Mouse (Mus musculus): ENCODE data around the gene Hspe1.
"Not testable (repeated sequence)": the region's sequence is repeated elsewhere in the genome, so short reads cannot be mapped to it uniquely, and the experiment has no call there.

Gene Hspe1

GRCm38 (mm10) chr1:55085781-55086366 is 2.1 kb upstream of the Hspe1 start:
- no peak for DNase-seq

DNA sequence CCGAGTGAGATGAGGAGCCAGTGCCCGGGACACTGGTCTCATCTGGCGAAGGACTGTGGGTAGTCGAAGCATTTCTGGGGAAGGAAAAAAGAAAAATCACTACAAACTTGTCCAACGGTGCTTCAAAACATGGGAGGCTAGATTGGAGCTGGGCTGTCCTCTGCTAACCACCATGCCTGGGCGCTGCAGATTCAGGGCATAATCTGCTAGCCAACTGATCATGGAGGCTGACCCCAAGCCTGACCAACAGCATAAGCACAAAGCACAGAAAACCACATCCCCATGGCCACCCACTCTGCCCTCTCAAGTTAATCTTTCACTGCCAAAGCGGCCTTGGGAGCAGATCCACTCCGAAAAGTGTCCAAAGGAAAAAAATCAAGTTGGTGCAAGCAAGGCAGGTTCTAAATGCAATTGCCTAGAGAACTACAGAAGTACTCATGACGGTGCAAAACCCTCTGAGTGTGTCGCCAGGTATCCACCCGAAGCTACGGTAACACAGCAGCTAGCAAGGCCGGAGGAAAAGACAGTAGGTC is 998 bp upstream of the Hspe1 start:
- no peak for DNase-seq

GRCm38 (mm10) chr1:55087401-55087904 is 479 bp upstream of the Hspe1 start:
- DNase-seq = peak; percentile 71

DNA sequence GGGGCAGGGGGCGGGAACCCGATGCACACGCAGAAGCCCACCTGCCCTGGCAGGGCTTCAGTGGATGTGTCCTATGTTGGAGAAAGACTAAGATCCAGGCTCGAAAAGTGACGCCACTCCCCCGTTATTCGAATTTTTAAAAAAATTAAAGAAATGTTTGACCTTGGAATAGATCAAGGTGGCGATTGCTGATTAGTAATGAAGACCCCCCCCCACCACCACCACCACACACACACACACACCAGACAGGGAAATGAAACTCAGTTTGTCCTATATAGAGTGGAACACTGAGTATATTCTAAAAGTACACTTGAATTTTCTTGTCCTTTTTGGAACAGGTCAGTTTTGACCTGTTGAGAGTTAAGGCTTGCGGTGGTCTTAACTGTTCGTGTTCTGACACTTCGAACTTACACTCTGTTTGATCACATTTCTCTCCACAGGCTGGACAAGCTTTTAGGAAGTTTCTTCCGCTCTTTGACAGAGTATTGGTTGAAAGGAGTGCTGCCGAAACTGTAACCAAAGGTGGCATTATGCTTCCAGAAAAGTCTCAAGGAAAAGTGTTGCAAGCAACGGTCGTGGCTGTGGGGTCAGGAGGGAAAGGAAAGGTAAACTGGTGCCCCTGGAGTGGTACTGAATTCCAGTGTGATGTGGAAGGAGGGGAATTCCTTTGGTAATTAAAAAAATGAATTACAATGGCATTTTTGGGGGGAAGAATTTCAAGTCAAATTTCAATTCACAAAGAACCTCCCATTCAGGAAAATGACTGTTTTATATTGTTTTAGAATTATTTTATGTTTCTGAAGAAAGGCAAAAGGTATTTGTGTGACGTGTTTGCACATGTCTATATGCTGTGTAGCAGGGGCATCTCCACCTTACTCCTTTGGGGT is 922 bp downstream of the Hspe1 start:
- DNase-seq = peak; percentile 13

DNA sequence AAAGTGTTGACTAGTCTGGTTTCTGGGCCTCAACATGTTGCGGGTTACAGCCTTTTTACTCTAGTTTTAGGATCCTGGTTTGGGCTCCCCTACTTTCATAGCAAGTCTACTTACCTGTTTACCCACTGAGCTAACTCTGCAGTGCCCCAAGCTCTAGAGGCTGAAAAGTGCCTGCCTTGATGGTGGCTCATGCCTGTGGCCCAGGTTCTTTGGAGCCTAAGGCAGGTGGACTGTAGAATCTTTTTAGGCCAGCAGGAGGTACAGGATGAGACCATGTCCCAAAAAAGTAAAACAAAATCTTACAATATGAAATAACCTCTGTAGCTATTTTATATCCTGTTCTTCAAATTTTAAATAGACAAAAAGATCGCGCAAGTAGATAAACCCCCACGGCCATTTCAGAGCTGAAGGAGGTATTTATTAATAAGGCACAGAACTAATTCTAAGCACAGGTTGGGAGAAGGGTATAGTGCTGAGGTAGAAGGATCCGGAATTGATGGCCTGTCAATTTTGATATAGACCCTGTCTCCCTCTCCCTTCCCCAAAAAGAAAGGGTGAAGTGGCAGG is 1.6 kb downstream of the Hspe1 start:
- DNase-seq = peak; percentile 15

GRCm38 (mm10) chr1:55092056-55092455 is 4.1 kb downstream of the Hspe1 start:
- no peak for DNase-seq

DNA sequence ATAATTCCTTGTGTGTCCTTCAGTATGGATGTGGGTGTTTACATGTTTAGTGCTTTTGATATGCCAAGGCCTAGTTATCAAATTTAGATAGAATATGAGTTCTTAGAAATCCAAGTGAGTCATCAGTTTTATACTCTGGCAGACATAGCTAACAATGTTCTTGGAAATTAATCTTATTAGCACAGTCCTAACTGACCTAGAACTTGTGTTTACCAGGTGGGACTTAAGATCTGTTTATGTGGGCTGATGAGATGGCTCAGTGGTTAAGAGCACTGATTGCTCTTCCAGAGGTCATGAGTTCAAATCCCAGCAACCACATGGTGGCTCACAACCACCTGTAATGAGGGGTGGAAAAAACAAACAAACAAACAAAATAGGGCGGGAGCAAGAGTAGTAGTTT is 4.5 kb downstream of the Hspe1 start:
- DNase-seq = no peak

GRCm38 (mm10) chr1:55106919-55107585 is 19.1 kb downstream of the Hspe1 start:
- DNase-seq = no peak

- no peak for DNase-seq
Observed at GRCm38 (mm10) chr1:55107644-55108043, 19.7 kb downstream of the Hspe1 start.

- DNase-seq = no peak
Observed at GRCm38 (mm10) chr1:55108473-55108872, 20.5 kb downstream of the Hspe1 start.

DNA sequence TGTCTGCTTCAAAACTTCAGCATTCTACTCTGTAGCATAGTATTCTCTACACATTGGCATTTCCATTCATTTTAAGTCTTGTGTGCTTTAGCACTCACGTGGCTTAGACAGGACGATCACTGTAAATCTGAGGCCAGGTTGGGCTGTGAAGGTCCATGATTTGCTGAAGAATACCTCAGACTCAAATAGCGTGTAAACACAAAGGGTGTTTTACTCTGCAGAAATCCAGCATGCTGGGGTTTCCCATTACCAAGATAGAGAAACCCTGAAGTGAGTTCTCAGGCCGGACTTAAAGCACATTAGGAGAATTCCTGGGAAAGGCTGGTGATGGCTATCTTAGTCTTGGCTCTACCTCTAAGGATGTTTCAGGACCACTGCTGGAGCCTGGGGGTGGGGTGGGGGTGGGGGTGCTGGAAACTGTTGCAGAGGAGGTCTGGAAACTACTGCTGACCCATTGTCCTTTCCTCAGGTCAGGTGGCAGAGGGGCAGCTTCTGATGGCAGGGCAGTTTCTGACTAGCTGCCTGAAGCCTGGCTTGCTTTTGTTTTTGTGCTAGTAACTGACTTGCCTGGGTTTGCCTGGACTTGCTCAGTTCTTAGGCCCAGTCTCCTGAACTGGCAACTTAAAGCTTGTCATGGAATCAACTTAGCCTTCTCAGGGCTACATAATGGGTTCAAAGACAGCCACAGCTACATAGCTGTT is 21.3 kb downstream of the Hspe1 start:
- no peak for DNase-seq

- no peak for DNase-seq
Observed at GRCm38 (mm10) chr1:55123046-55123445, 35.1 kb downstream of the Hspe1 start.

GRCm38 (mm10) chr1:55123561-55123960 is 35.6 kb downstream of the Hspe1 start:
- no peak for DNase-seq

DNA sequence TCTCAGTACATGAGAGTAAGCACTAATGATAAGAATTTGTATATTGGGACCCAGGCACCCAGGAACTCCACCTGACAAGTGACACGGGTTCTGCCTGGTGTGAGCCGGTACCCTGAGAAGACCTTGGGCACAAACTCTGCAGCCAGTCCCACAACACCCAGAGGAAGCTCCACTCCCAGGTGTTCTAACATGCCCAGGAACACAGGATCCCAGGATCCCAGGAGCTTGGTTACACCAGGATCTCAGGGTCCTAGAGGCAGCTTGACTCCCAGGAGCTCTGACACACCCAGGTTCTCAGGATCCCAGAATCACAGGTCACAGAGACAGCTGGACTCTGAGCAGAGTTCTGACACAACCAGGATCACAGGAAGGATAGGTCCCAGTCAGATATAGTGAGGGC is 36.2 kb downstream of the Hspe1 start:
- DNase-seq = not testable (repeated sequence)

DNA sequence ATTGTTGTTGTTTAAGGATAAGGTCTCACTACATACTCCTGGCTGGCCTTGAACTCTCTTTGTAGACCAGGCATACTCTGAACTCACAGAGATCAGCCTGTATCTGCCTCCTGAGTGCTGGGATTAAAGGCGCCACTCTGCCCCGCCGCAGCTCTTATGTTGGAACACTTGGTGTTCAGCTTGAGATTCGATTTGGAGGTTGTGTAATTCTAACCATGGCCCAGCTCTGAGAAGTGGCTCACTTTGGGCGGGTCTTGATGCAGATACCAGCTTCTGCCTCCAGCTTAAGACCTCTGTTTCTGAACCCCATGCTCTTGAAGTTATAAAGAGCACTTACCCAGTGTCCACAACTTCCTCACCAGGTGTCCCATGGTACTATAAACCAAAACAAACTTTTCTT is 41.8 kb downstream of the Hspe1 start:
- DNase-seq = peak; percentile 31

DNA sequence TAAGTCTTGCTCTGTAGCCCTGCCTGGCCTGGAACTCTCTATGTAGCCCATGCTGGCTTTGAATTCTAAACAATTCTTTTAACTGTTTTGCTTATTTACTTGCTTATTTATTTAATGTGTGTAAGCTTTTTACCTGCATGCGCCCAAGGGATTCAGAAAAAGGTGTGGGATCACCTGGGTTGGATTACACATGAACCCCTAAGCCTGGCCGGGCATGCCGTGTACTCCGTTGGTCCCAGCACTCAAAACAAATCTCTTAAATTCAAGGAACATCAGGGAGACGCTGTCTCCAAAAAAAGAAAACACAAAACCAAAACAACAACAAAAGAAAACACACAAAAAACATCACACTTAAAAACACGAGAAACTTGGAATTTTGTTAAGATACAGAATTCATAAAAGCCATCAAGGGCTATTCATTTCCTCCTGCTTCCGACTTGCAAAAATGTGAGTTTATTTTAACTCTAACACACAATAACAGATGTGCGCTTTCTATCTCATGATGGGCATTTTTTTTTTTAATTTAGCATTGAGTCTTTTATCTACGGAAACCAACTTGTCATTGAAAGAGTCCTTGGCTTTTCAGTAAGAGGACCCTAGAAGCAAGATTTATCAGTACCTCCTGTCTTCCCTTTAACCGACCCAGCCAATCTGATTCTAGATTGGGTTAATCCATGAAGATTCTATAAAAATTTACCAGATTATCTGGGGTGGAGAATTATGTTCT is 42.4 kb downstream of the Hspe1 start:
- no peak for DNase-seq

DNA sequence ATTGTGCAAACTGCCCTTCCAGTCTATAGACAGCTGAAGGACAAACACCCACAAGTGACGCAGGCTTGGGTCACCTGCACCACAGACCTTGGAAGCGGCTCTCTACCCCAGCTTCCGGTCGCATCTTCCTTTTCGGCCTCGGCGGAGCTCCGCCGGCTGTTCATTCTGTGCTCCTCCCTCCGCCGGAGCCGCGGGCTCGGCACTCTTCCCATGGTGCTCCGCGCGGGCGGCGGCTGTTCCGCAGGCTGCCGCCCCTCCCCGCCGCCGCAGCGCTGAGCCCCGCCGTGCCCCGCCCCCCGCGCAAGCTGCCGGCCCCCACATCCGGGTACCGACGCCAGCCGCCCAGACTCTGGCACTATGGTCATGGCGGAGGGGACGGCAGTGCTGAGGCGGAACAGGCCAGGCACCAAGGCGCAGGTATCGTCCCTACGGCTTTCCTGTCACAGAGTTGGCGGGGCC is 43.0 kb downstream of the Hspe1 start, which contains the start of gene Mob4:
Gene Mob4 (plus strand): TSS at position 289 of the 459 bp plus-strand sequence.
- peak; percentile 91 for DNase-seq

- DNase-seq = no peak
Observed at GRCm38 (mm10) chr1:55131424-55132014, 43.6 kb downstream of the Hspe1 start.

DNA sequence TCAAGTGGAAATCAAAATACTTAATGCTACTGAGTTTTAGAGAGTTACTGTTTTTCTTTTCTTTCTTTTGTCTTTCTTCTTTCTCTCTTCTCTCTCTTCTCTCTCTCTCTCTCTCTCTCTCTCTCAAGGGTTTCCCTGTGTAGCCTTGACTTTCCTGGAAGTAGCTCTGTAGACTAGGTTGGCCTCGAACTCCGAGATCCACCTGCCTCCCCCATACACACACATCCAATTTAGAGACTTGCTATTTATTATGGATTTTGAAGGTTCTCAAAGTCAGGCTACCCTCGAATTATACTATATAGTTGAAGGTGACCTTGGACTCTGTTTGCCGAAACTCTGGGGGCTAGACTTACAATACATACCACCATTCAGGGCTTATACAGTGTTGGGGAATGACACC is 44.4 kb downstream of the Hspe1 start:
- DNase-seq = no peak

DNA sequence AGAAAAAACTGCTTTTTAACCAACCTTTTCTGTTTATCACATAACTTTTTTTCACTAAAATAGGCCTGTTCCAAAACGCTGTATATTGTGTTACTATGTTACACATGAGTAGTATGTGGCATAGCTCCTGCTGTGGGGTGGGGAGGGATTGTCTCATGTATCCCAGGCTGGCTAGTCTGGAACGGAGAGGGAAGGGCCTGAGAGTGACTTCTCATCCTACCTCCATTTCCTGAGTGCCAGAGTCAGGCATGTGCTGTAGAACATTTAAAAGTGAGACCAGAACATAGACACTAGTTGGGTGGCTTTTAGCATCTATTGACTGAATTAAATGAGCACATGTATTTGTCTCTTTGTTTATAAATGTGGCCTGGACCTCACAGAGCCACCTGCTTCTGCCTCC is 45.2 kb downstream of the Hspe1 start:
- no peak for DNase-seq

GRCm38 (mm10) chr1:55134301-55134700 is 46.4 kb downstream of the Hspe1 start:
- DNase-seq = no peak

All from cerebellum, adult 9-10 months (tissue).